Mouse (Mus musculus): ENCODE measurements at regions not wholly inside any gene's neighbourhood (a gene's known extent, or its start where the extent isn't known, plus 50 kb on each side); places are given as distances from the start of the nearest gene placed in this dataset.

DNA sequence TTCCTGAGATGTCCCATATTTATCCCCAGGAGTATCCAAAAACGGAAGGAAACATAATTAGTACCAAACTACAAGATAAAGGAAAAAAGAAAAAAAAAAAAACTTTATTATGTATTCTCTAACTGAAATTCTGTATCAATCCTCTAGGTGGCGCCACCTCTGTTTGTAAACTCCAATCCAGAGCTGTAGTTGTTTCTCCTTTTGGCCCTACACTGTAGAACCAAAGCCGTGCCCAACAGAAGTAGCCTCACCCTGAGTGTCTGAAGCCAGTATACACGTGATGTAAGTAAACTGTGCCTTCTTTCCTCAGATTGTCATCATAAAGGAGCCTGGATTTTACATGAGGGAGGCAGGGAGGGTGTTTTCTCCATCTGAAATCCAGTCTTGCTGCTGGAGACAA is 790.7 kb downstream of the Robo1 start:
- no peak for TF ChIP-seq CTCF (IDR thresholded peaks at IDR 0.05; ENCODE audit: low read depth, low read length)
- no peak for TF ChIP-seq TAL1 (conservative IDR thresholded peaks at IDR 0.05; ENCODE audit: low read depth, low read length)
- TF ChIP-seq GATA1 (IDR thresholded peaks at IDR 0.05; ENCODE audit: borderline replicate concordance, low read length) = no peak
- TF ChIP-seq GATA2 (IDR thresholded peaks at IDR 0.05; ENCODE audit: borderline replicate concordance, low read depth, low read length) = no peak

All from G1E (cell line).